ENCODE assay signal across 8 mouse cellular contexts in genomic region chr8:109536703-109537102, GRCm38 (mm10). TPM values are rescaled to one million over a fixed set of nuclear protein-coding genes. Genes with fewer than 3 reads are reported as not detected.
DNase-seq lines count a peak whose midpoint lies in the region; ATAC-seq and TF ChIP-seq lines count a peak whose summit lies in the region.

No protein-coding gene starts in this region.

- ATAC-seq in hindbrain, embryonic 16.5 days, result peak; percentile 90
- peak; percentile 91 for ATAC-seq in megakaryocyte, adult 5-6 weeks (ENCODE audit: poor library complexity, severe bottlenecking)

- no peaks in the 10 kb centered on the region; the same call in 1 of the 2 replicates for H3K4me1 ChIP-seq in hindbrain, embryonic 16.5 days (ENCODE audit: control insufficient read depth, insufficient read depth, low read depth, low read length)

- peak; percentile 39 for DNase-seq in T-cell, adult 2 months (ENCODE audit: low spot score)
- DNase-seq in cerebellum, postnatal 14 days, result peak; percentile 83 to 90
- DNase-seq in frontal cortex, postnatal 25 days (ENCODE audit: low spot score in 2 of 2), result peak; percentile 81 to 90
- DNase-seq in left cerebral cortex, adult 2 months (ENCODE audit: extremely low spot score in 1 of 2, low spot score in 2 of 2), result peak; percentile 80 to 88
- peak; percentile 85 to 90 for DNase-seq in right cerebral cortex, postnatal 10 days (ENCODE audit: low spot score in 2 of 2)
- peak; percentile 61 to 83 for DNase-seq in urinary bladder, postnatal 4 days (ENCODE audit: low spot score in 2 of 2)

- TF ChIP-seq CTCF in left cerebral cortex, adult 2 months (IDR thresholded peaks at IDR 0.05), result peak; percentile 85

- intact Hi-C loops in left cerebral cortex, adult 2 months (cut with DNase I), result loop anchor here (2.0 to 10.0 kb wide), 4 partner anchors 120 to 1719 kb away; no protein-coding TSS in a partner anchor

- no peak overlapping the region for H3K27ac ChIP-seq in hindbrain, embryonic 16.5 days (ENCODE audit: low read depth, low read length)
- no peak overlapping the region for H3K27ac ChIP-seq in left cerebral cortex, adult 2 months

- peak overlapping the region; percentile 17; the same call in 1 of the 2 replicates for H3K9ac ChIP-seq in hindbrain, embryonic 16.5 days (ENCODE audit: low read depth, low read length)

- H3K4me3 ChIP-seq in hindbrain, embryonic 16.5 days (ENCODE audit: low read length), result no peak overlapping the region
- H3K4me3 ChIP-seq in left cerebral cortex, adult 2 months, result no peak overlapping the region

- H3K9me3 ChIP-seq in hindbrain, embryonic 16.5 days (ENCODE audit: control insufficient read depth, low read length), result no peaks in the 10 kb centered on the region

- no peaks in the 10 kb centered on the region for H3K36me3 ChIP-seq in hindbrain, embryonic 16.5 days (ENCODE audit: control insufficient read depth, insufficient read depth, low read length)

- WGBS in hindbrain, embryonic 16.5 days, result 1% methylated on average over 5 of the region's 5 CpGs

- peak overlapping the region; percentile 42 for H3K4me2 ChIP-seq in hindbrain, embryonic 16.5 days (ENCODE audit: low read length)

- no peaks in the 10 kb centered on the region for H3K27me3 ChIP-seq in hindbrain, embryonic 16.5 days (replicated peaks; ENCODE audit: control insufficient read depth, insufficient read depth, low read length)

RNA-seq across cellular contexts. Expression of gene Dhx38, which starts 29.0 kb away (rescaled TPM):
- 14.4 and 16.8 TPM in 2 replicates for polyA plus RNA-seq in hindbrain, embryonic 16.5 days (2015; fragmentation: Nextera tagmentation; extraction: Ambion mirVana)
- 10 to 100 TPM; 31.0 to 31.1 TPM for total RNA-seq in left cerebral cortex, adult 2 months (2021)
- 14.6 and 19.0 TPM in 2 replicates for total RNA-seq in megakaryocyte, adult 5-6 weeks (2015)
- total RNA-seq in megakaryocyte, adult 5-6 weeks (2017), result 67.4 and 75.9 TPM in 2 replicates

RNA-seq across cellular contexts. Expression of gene Txnl4b, which starts 29.0 kb away (rescaled TPM):
- 29.4 and 31.4 TPM in 2 replicates for polyA plus RNA-seq in hindbrain, embryonic 16.5 days (2015; fragmentation: Nextera tagmentation; extraction: Ambion mirVana)
- total RNA-seq in left cerebral cortex, adult 2 months (2021), result 10 to 100 TPM; 14.8 to 16.2 TPM
- 6.2 and 7.9 TPM in 2 replicates for total RNA-seq in megakaryocyte, adult 5-6 weeks (2015)
- total RNA-seq in megakaryocyte, adult 5-6 weeks (2017), result 18.2 and 19.0 TPM in 2 replicates

RNA-seq across cellular contexts. Expression of gene Hp, which starts 42.3 kb away (rescaled TPM):
- 0.39 and 0.79 TPM in 2 replicates for polyA plus RNA-seq in hindbrain, embryonic 16.5 days (2015; fragmentation: Nextera tagmentation; extraction: Ambion mirVana)
- total RNA-seq in left cerebral cortex, adult 2 months (2021), result not detected
- 423 and 468 TPM in 2 replicates for total RNA-seq in megakaryocyte, adult 5-6 weeks (2015)
- total RNA-seq in megakaryocyte, adult 5-6 weeks (2017), result 646 and 667 TPM in 2 replicates

RNA-seq across cellular contexts. Expression of gene Pmfbp1, which starts 42.9 kb away (rescaled TPM):
- polyA plus RNA-seq in hindbrain, embryonic 16.5 days (2015; fragmentation: Nextera tagmentation; extraction: Ambion mirVana), result 1.3 and 2.0 TPM in 2 replicates
- under 1 TPM; 0.32 to 0.42 TPM for total RNA-seq in left cerebral cortex, adult 2 months (2021)
- total RNA-seq in megakaryocyte, adult 5-6 weeks (2015), result not detected in 2 replicates
- not detected in 2 replicates for total RNA-seq in megakaryocyte, adult 5-6 weeks (2017)

Comparison
In these comparisons a context has a peak if more than half of its experiments do, and no peak if none do; other contexts are left out.
1. RNA of gene Hp, which starts 42.3 kb away (total RNA-seq): 423 to 667 TPM in megakaryocyte, adult 5-6 weeks; not detected in left cerebral cortex, adult 2 months; every median in the first group is over 100 times any median in the second.
2. Peak in every context shown above with its lines, with median percentiles within 50 percentile points of each other: DNase-seq.